Mouse (Mus musculus) limb, embryonic 12.5 days (tissue): ENCODE measurements around the gene Ndufb4. TPM values are rescaled to one million over a fixed set of nuclear protein-coding genes. Genes with fewer than 3 reads are reported as not detected.
A peak's percentile ranks its signal among the peaks of the same experiment; 100 is the strongest.

Experiments used
- ATAC-seq: fragments of 200-750 bp; cut with Nextera tagmentation; 2 replicates; pipeline ENCODE4 v1.8.0; 2017; ENCODE audit warnings: low read depth, moderate TSS enrichment; ENCODE audit not compliant: insufficient number of reproducible peaks, insufficient read depth, low FRiP score, low TSS enrichment
- H3K27ac ChIP-seq: fragments of 300-500 bp; sonication (generic); 2 replicates; pipeline ENCODE4 v1.5.1; 2016; ENCODE audit warnings: mild to moderate bottlenecking, moderate library complexity
- H3K27me3 ChIP-seq: fragments of 300-500 bp; sonication (generic); 2 replicates; pipeline ENCODE4 v1.6.1; 2016; ENCODE audit warnings: mild to moderate bottlenecking, moderate library complexity
- H3K36me3 ChIP-seq: fragments of 300-500 bp; sonication (generic); 2 replicates; pipeline ENCODE4 v1.6.1; 2016; ENCODE audit warnings: mild to moderate bottlenecking, moderate library complexity
- H3K4me1 ChIP-seq: fragments of 300-500 bp; sonication (generic); replicated peaks from 2 replicates; pipeline ENCODE4 v1.6.1; 2016
- H3K4me2 ChIP-seq: fragments of 300-500 bp; sonication (generic); 2 replicates; pipeline ENCODE4 v1.6.1; 2016; ENCODE audit warnings: mild to moderate bottlenecking, moderate library complexity
- H3K4me3 ChIP-seq: fragments of 300-500 bp; sonication (generic); replicated peaks from 2 replicates; pipeline ENCODE4 v1.5.1; 2016; ENCODE audit warnings: mild to moderate bottlenecking
- H3K9ac ChIP-seq: fragments of 300-500 bp; sonication (generic); replicated peaks from 2 replicates; pipeline ENCODE4 v1.6.1; 2016; ENCODE audit warnings: mild to moderate bottlenecking, moderate library complexity
- H3K9me3 ChIP-seq: fragments of 300-500 bp; sonication (generic); 2 replicates; pipeline ENCODE4 v1.6.1; 2016; ENCODE audit warnings: mild to moderate bottlenecking, moderate library complexity
- WGBS: fragments of 180-500 bp; shearing (Covaris S2); methylation state at CpG from one replicate; pipeline ENCODE4 v1.1.7; 2016; 5-methylcytosine and 5-hydroxymethylcytosine counted together
- polyA plus RNA-seq: library from polyadenylated mRNA; unstranded; fragments of >200 nt; fragmentation: Nextera tagmentation; extraction: Ambion mirVana; gene quantifications from 2 replicates; pipeline ENCODE4 v1.2.1, GENCODE M21; 2016

Ndufb4 gene
- polyA plus RNA-seq, 1 experiment from 2014 or later: 74.0 TPM

DNA sequence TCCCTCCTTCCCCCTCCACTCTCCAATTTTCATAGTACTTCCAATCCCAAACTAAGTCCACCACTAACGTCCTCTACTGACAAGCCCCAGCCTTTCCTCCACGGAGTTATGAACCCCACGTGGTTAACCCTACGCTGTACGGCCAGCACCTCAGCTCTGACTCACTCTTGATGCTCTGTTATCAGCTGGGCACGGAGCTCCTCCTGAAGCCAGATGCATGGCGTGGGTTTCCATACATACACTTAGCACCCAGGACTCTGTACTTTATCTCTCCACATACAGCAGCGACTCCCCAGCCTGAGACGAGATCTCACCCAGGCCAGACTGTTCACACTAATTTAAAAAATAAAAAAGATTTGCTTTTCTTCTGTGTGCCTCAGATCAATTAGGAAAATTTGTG is 19.7 kb downstream of the Ndufb4 start:
- no peak overlapping the region for H3K27ac ChIP-seq
- no peak overlapping the region for H3K4me3 ChIP-seq
- no peaks in the 10 kb centered on the region for H3K9me3 ChIP-seq
- H3K4me1 ChIP-seq: no peaks in the 10 kb centered on the region
- WGBS: 69% methylated on average over 9 of the region's 9 CpGs
- no peak for ATAC-seq
- no peaks in the 10 kb centered on the region for H3K27me3 ChIP-seq
- H3K36me3 ChIP-seq: no peaks in the 10 kb centered on the region
- no peak overlapping the region for H3K4me2 ChIP-seq
- no peak overlapping the region for H3K9ac ChIP-seq

DNA sequence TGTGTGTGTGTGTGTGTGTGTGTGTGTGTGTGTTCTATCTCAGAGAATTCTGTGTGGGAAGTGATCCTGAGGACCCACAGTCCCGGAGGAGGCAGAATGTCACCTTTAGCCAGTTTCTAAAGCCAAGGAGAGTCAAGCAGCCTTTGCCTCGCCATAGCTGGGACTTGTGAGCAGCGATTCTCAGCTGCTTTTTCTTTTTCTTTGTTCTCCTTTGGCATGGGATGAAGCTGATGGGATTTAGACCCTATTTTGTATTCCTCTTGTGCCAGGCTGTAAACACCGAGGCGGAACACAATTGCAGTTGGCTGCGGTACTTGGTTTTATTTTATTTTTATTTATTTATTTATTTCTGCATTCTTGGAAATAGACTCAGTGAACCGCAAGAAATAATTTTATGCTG is 25.2 kb downstream of the Ndufb4 start:
- ATAC-seq: no peak
- Histone ChIP-seq H3K4me1 (no peaks in the 10 kb centered on the region), H3K27me3 (no peaks in the 10 kb centered on the region), H3K4me2 (no peak overlapping the region), H3K36me3 (no peaks in the 10 kb centered on the region), H3K9me3 (no peaks in the 10 kb centered on the region), H3K4me3 (no peak overlapping the region), H3K27ac (no peak overlapping the region), H3K9ac (no peak overlapping the region)
- WGBS: 88% methylated on average over 7 of the region's 7 CpGs

DNA sequence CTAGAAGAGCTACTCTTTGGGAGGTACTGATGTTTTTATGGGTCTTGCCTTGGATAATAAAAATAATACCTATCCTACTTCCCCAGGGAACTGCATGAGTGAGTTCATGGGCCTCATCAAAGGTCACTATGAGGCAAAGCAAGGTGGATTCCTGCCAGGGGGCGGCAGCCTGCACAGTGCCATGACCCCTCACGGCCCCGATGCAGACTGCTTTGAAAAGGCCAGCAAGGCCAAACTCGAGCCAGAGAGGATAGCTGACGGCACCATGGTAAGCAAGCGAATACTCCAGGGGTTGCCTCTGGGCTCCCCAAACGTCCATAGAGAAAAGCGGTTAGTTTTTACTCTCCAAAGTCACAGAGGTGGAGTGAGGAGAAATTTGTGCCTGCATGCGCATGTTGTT is 25.9 kb downstream of the Ndufb4 start:
- Histone ChIP-seq H3K9ac (no peak overlapping the region), H3K4me3 (no peak overlapping the region), H3K9me3 (no peaks in the 10 kb centered on the region), H3K4me2 (no peak overlapping the region), H3K27ac (no peak overlapping the region), H3K4me1 (no peaks in the 10 kb centered on the region), H3K36me3 (no peaks in the 10 kb centered on the region), H3K27me3 (no peaks in the 10 kb centered on the region)
- ATAC-seq: no peak
- 85% methylated on average over 9 of the region's 9 CpGs for WGBS

DNA sequence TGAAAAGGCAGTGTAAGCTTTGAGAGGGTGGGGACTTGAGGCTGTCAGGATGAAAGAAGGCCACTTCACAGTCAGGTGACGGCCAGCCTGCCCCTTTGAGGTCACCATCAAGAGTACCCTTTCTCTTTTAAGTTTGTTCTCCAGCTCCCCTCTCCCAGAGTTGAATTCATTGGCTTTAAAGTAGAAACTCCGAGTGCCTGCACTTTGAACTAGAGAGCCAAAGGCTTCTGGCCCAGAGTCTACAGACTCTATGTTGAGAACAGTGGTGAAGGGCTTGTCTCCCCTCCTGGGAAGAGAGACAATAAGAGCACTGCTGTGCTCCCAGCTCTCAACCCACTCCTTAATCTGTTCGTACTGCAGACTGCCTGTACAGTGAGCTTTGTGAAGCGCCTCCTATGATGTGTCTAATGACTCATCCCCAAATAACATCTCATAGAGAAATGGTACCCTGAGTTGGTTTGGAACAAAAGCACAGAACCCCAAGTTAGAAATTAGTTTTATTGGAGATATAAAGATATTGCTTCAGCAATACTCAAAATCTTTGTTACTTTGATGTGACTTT is 27.8 kb downstream of the Ndufb4 start:
- Histone ChIP-seq H3K27me3 (no peaks in the 10 kb centered on the region), H3K4me2 (no peak overlapping the region), H3K36me3 (no peaks in the 10 kb centered on the region), H3K4me3 (no peak overlapping the region), H3K4me1 (no peaks in the 10 kb centered on the region), H3K27ac (no peak overlapping the region), H3K9me3 (no peaks in the 10 kb centered on the region), H3K9ac (no peak overlapping the region)
- no peak for ATAC-seq
- 49% methylated on average over 4 of the region's 4 CpGs for WGBS

DNA sequence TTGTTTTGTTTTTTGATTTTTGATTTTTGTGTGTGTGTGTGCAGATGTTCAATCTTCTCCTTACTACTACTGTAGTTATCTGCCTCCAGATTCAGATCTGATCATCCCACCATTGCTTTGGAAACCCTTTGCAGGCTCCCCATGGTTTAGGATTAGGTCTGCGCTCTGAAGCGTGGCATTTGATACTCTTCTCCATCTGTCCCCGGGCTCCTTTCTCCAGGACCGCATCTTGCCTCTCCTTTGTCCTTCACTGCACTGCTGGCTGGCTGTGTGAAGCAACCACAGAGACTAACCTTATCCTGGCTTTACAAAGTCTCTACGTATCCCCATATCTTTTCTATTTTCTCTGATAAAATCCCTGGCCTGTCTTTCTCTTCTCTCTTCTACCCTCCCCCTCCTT is 31.3 kb downstream of the Ndufb4 start:
- Histone ChIP-seq H3K27ac (no peak overlapping the region), H3K4me2 (no peak overlapping the region), H3K4me3 (no peak overlapping the region), H3K36me3 (no peaks in the 10 kb centered on the region), H3K27me3 (no peaks in the 10 kb centered on the region), H3K9ac (no peak overlapping the region), H3K9me3 (no peaks in the 10 kb centered on the region), H3K4me1 (0 out of 2 replicates have a peak, but pooled peaks cover 6% of the 10 kb centered on the region)
- WGBS: 73% methylated on average over 5 of the region's 5 CpGs
- no peak for ATAC-seq

DNA sequence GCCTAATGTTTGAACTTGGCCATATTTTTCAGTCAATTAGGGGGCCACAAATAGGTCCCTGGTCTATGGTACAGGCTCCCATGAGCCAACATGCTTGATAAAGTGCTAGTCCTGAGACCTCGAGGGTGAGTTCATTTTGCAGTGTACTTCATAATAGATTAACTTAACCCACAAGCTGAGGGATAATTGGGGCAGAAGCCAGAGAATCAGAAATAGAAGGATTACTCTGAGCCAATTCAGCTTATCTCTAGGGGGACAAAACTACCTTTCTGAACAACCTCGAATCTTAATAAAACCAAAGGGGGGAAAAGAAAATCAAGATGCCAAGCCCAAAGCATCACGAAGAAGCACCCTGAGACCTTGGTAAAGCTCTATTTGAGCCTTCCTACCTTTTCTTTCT is 31.9 kb downstream of the Ndufb4 start:
- Histone ChIP-seq H3K9ac (no peak overlapping the region), H3K27ac (no peak overlapping the region), H3K27me3 (no peaks in the 10 kb centered on the region), H3K4me2 (no peak overlapping the region), H3K4me1 (peaks cover 11% of the 10 kb centered on the region), H3K9me3 (no peaks in the 10 kb centered on the region), H3K4me3 (no peak overlapping the region), H3K36me3 (no peaks in the 10 kb centered on the region)
- ATAC-seq: no peak
- WGBS: 85% methylated on average over 3 of the region's 3 CpGs

DNA sequence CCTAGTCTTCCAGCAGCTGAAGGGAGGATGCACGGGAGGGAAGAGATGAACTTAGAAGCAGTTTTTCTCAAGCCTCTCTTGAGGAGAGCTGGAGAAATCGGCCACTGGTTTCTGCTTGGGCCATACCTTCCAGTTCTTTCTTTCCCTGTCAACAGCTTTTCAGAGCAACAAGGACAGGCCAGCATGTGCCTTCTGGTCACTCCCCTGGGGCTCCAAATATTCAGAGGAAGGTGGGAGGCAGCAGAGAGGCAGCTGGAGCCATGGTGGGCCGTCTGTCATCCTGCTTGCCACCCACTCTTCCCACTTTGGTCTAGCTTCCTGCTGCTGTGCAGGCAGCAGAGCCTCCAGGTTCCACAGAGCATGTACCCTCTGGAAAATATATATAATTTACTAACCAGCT is 36.6 kb downstream of the Ndufb4 start:
- H3K9me3 ChIP-seq: no peaks in the 10 kb centered on the region
- peaks cover 33% of the 10 kb centered on the region for H3K4me1 ChIP-seq
- H3K27ac ChIP-seq: peak overlapping the region; percentile 54; the same call in 1 of the 2 replicates
- no peaks in the 10 kb centered on the region for H3K27me3 ChIP-seq
- ATAC-seq: no peak
- H3K4me2 ChIP-seq: no peak overlapping the region
- no peaks in the 10 kb centered on the region for H3K36me3 ChIP-seq
- 34% methylated on average over 3 of the region's 3 CpGs for WGBS
- H3K9ac ChIP-seq: no peak overlapping the region
- no peak overlapping the region for H3K4me3 ChIP-seq

DNA sequence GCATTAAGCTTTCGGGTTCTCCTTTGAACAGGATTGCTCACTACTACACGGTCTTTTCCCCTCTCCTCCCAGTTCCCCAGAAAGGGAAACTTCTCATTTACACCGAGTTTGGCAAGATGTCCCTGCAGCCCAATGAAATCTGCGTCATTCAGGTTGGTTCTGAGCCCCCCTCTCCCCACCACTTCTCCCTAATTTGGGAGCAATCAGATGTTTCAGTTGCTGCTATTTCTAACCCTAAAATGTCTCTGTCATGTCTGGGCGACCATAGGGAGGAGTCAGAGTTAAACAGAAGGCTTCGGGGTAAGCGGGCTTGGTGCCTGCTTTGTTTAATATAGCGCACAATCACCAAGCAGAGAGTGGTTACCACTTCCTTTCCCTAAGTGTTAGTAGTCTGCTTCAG is 38.1 kb downstream of the Ndufb4 start:
- Histone ChIP-seq H3K36me3 (no peaks in the 10 kb centered on the region), H3K4me2 (0 out of 2 replicates have a peak overlapping the region, but pooled peaks have one; percentile 19), H3K4me1 (peaks cover 33% of the 10 kb centered on the region), H3K9me3 (no peaks in the 10 kb centered on the region), H3K4me3 (no peak overlapping the region), H3K27me3 (no peaks in the 10 kb centered on the region), H3K9ac (no peak overlapping the region), H3K27ac (no peak overlapping the region)
- 62% methylated on average over 8 of the region's 8 CpGs for WGBS
- ATAC-seq: no peak

DNA sequence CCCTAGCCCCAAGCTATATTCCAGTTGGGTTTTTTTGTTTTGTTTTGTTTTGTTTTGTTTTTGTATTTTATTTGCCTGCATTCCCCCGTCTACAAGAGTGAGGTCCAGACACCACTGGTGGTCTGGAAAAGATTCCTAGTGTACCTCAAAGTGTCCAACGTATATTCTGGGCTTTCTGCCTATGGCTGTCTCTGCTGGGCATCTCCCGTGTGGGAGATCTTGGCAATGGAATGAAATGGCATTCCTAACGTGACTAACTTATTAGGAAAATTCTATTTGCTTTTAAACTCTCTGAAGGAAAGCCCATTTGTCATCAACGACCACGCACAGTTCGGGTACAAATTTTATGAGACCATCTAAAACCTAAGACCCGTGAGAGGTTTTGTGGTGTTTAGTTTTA is 38.8 kb downstream of the Ndufb4 start:
- Histone ChIP-seq H3K9me3 (no peaks in the 10 kb centered on the region), H3K27me3 (no peaks in the 10 kb centered on the region), H3K4me3 (no peak overlapping the region), H3K36me3 (no peaks in the 10 kb centered on the region), H3K4me2 (0 out of 2 replicates have a peak overlapping the region, but pooled peaks have one; percentile 19), H3K9ac (no peak overlapping the region; the same call in 1 of the 2 replicates), H3K27ac (no peak overlapping the region), H3K4me1 (peaks cover 33% of the 10 kb centered on the region)
- 28% methylated on average over 8 of the region's 8 CpGs for WGBS
- ATAC-seq: no peak

DNA sequence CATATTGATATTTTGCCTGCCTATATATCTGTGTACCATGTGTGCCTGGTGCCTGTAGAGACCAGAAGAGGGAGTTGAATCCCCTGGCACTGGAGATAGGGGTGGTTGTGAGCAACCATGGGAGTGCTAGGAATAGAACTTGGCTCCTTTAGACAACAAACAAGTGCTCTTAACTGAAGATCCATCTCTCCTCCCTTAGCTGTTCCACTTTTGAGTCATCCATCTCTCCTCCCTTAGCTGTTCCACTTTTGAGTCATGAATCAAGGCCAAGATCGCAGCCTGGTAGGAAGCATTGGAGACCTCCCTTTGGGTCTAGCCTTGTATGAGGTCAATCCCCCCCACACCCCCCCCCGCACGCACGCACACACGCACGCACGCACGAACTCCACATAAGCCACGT is 39.7 kb downstream of the Ndufb4 start:
- Histone ChIP-seq H3K4me2 (no peak overlapping the region), H3K27ac (no peak overlapping the region), H3K4me1 (peaks cover 33% of the 10 kb centered on the region), H3K9ac (no peak overlapping the region), H3K9me3 (no peaks in the 10 kb centered on the region), H3K27me3 (no peaks in the 10 kb centered on the region), H3K36me3 (no peaks in the 10 kb centered on the region), H3K4me3 (no peak overlapping the region)
- WGBS: 84% methylated on average over 9 of the region's 9 CpGs
- no peak for ATAC-seq

DNA sequence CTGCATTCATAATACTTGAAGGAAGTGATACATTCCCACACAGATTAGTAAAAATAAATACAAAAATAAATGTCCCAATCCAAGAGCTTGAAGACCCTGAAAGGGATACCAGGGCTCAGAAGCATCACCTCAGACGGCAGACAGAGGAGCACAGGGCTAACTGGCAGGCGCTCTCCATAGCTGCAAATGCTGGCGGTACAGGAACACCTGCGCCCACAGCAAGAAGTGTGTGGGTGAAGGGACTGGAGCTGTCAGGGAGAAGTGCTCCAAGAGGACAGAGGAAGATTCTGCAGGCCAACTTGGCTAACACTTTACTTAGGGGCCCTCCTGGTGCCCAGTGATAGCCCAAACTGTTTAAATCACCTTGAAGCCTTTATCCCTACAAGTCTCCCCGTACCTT is 42.2 kb downstream of the Ndufb4 start:
- no peak overlapping the region for H3K4me3 ChIP-seq
- no peaks in the 10 kb centered on the region for H3K9me3 ChIP-seq
- H3K9ac ChIP-seq: no peak overlapping the region
- no peak overlapping the region for H3K27ac ChIP-seq
- peaks cover 19% of the 10 kb centered on the region for H3K4me1 ChIP-seq
- no peak for ATAC-seq
- no peaks in the 10 kb centered on the region for H3K36me3 ChIP-seq
- WGBS: 91% methylated on average over 5 of the region's 5 CpGs
- no peaks in the 10 kb centered on the region for H3K27me3 ChIP-seq
- H3K4me2 ChIP-seq: no peak overlapping the region

DNA sequence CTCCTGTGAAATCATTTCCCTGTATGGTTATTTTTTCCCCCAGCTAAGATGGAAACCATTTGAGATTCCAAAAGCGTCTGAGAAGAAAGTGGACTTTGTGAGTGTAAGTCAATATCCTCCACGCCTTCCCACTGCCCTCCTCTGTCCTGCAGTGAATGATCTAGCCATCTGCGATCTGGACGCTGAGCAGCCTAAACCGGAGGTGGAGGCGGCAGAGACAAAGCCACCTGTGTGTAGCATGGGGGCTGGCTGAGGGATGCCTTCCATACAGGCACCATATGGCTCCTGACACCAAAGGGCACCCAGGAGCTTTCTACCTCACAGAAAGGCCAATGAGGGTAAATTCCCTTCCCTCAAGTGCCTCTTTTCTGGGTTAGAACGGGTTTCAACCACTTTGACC is 43.2 kb downstream of the Ndufb4 start:
- no peak for ATAC-seq
- Histone ChIP-seq H3K4me3 (no peak overlapping the region), H3K27ac (no peak overlapping the region), H3K27me3 (no peaks in the 10 kb centered on the region), H3K36me3 (no peaks in the 10 kb centered on the region), H3K4me1 (peaks cover 16% of the 10 kb centered on the region), H3K9ac (no peak overlapping the region), H3K4me2 (no peak overlapping the region), H3K9me3 (no peaks in the 10 kb centered on the region)
- WGBS: 69% methylated on average over 7 of the region's 7 CpGs
